Mouse (Mus musculus): ENCODE measurements around the gene Nfyc. TPM values are rescaled to one million over a fixed set of nuclear protein-coding genes. Genes with fewer than 3 reads are reported as not detected.

The Nfyc gene
- total RNA-seq, 2 experiments from 2014 or later: 43.8 to 47.9 TPM

DNA sequence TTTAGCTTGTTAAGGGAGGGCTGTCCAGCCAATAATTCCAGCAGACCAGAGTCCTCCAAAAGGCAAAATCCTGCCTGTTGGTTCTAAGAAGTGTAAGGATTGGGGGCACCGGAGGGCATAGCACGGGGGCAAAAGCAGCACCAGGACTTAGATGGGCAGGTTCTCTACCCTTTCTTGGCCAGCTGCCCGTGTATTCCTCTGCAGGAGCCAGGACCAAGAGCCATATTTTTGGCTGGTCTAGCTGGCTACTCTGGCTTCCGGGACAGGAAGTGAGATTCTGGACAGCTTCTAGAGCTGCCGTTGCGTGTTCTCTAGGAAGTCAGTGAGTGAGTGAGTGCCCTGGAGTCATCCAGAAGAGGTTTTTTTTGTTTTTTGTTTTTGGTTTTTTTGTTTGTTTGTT is 101.2 kb downstream of the Nfyc start:
- intact Hi-C loops (cut with DNase I): no loop called here
- peak in 1 of 2 experiments; percentile 60 for DNase-seq (ENCODE audit: extremely low spot score in 1 of 2, low spot score in 2 of 2)

DNA sequence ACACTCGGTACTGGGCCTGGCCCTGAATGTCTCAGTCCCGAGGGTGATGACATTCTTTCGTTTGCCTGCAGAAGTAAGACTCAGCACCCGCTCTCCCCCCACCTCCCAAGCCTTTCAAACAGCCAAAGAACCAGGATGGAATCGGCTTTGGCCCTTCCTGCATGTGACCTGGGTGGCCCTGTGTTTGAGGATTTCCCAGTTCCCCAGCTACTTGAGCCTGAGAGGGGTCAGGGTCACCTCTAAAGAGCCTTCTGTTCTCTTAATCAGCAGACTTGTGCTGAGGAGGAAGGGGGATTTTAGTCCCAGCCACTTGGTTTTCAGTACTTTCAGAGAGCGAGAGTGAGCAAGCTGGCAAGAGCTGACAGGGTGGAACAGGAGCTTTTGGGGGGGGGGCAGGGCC is 101.9 kb downstream of the Nfyc start:
- intact Hi-C loops (cut with DNase I): no loop called here
- DNase-seq (ENCODE audit: extremely low spot score in 1 of 2, low spot score in 2 of 2): no peak

DNA sequence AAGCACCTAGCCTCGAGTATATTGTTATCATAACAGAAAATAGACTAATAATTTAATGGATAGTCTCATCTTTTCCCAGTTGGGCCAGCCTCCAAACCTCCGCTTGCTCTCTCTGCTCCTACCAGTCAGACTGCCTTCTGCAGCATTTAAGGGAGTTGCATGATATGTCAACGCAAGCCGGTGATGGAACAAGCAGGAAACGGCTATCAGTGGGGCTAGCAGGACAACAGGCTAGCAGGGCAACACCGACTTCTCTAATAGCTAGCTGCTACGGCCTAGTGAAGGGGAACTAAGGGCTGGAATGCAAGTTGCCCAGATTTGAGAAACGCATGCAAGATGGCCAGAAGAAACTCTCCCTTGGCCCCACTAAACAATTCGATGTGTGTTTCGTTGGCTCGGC is 103.5 kb downstream of the Nfyc start:
- no peak for DNase-seq (ENCODE audit: extremely low spot score in 1 of 2, low spot score in 2 of 2)
- intact Hi-C loops (cut with DNase I): no loop called here

DNA sequence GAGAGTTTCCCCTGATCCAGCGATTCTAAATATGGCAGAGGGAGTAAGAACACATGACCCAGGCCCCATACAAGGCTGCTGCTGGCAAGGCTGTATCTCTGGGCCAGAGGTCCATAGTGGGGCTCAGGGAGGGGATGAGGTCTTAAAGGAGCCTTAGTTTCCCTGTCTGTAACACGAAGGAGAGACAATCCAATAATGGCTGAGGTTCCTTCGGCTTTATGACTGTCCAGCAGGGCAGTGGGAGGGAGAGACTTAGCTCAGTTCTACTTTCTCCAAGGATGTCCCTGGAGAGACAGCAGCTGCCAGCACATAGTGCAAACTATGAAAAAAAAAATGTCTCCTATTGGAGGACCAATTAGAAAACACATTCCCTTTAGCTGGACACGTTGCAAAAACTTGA is 105.2 kb downstream of the Nfyc start:
- intact Hi-C loops (cut with DNase I): no loop called here
- no peak for DNase-seq (ENCODE audit: extremely low spot score in 1 of 2, low spot score in 2 of 2)

DNA sequence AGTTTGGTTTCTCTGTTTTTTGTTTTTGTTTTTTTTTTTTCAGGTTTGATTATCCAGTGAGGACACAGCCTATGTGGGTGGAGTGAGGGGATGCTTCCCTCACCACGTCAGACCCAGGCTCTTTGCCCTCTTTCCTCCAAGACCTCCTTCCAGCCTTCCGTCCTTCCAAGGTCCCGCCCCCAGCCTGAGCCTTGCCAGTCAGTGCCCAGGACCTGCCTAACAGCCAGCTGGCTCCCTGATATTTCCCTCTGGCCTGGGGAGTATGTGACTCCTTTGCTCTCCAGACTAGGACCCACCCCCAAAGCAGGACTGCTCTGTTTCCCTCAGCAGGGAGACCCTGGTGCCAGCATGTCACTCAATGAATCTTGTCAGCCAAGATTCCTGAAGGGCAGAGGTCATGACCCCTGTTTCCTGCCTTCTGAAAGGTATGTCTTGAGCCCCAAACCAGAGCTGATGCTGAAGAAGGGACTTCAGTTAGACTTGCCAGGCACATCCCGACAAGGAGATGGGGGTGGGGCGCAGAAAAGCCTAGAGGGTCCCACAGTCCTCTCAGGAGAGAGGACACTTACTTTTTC is 105.8 kb downstream of the Nfyc start:
- no peak for DNase-seq (ENCODE audit: extremely low spot score in 1 of 2, low spot score in 2 of 2)
- intact Hi-C loops (cut with DNase I): no loop called here

DNA sequence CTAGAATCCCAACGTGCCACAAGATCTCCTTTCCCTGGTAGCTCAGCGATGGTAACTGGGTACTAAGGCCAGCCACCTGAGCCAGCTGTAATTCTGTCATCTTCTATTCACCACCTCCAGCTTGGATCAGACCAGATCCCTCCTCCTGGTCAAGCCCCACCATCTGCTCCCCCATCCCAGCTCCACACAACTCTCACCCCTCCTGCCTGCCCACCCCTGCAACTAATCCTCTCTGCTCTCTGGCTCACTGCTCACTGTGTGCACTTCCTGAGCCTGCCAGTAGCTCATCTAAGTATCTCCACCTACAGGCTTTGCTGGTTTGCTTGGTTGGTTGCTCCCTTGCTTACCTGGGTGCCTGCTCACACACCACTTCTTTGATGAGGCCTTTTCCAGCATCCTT is 109.8 kb downstream of the Nfyc start:
- intact Hi-C loops (cut with DNase I): no loop called here
- no peak for DNase-seq (ENCODE audit: extremely low spot score in 1 of 2, low spot score in 2 of 2)

DNA sequence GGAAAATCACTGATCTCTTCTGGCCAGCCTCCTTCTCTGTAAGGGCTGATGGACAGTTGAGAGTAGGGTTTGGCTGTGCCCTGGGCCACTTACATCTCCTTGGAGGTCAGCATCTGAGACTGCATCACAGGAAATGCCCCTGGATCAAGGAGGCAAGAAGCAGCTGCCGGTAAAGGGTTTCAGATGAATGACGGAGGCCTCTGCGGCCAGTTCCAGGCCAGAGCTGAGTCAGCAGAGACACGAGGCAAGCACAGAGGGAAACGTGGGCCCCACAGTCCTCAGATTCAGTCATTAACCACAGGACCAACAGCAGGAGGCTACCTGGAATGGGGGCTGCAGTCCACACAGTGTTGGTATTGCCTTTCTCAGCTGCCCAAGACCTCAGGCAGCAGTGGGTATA is 112.2 kb downstream of the Nfyc start:
- intact Hi-C loops (cut with DNase I): no loop called here

DNA sequence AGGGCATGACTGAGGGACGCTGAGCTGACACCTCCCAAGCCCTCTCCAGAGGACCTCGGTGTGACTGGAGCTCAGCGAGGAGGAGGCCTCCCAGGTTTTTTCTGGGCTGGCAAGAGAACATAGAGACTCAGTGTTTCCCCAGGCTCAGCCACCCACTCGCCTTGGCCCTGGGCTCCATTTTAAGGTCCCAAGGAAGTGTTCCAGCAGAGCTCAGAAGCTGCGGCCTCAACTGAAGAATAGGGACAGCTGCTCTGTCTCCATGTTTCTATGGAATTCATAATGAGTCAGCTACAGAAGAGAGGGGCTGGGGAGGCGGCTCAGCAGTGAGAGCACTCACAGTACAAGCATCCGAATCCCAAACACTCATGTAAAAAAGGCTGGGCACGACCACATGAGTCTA is 113.8 kb downstream of the Nfyc start:
- no peak for DNase-seq (ENCODE audit: extremely low spot score in 1 of 2, low spot score in 2 of 2)
- intact Hi-C loops (cut with DNase I): no loop called here

More for the DNA sequence above, 112.2 kb downstream of the Nfyc start:
- no peak for DNase-seq (ENCODE audit: extremely low spot score in 1 of 2, low spot score in 2 of 2)

DNA sequence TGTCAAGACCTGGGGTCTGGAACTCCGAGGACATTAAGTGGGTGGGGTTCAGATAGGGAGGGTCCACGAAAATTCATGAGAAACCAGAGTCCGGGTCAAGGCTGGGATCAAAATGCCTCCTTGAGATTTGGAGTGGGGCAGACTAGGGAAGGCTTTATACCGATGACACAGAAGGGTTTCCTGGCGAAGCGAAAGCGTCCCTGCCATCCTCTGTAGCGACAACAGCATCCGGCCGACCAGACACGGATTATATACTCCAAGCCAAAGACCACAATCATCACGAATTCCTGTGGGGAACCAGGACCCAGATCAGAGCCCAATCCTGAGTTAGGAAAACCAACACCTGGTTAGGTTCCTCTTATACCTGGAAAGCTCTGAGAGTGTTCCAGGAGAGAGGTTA is 114.6 kb downstream of the Nfyc start:
- intact Hi-C loops (cut with DNase I): no loop called here
- DNase-seq (ENCODE audit: extremely low spot score in 1 of 2, low spot score in 2 of 2): no peak

DNA sequence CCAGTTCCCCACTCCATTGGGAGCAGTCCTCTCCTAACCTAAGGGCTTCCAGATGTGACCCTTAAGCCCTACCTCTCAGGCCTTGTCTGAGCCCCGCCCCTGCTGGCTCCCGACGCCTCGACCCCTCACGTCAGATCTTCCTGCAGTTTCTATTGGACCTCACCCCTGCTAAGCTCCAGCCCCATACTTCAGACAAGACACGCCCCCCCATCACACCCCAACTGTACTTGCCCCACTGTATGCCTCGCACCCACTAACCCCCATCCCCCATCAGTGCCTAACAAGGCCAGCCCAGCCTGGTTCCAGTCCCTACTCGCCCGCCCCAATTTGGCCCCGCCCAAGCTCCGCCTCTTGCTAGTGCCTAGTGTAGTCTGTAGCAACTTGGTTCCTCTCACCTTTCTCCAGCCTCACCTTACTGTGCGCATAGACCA is 115.2 kb downstream of the Nfyc start:
- intact Hi-C loops (cut with DNase I): no loop called here

DNA sequence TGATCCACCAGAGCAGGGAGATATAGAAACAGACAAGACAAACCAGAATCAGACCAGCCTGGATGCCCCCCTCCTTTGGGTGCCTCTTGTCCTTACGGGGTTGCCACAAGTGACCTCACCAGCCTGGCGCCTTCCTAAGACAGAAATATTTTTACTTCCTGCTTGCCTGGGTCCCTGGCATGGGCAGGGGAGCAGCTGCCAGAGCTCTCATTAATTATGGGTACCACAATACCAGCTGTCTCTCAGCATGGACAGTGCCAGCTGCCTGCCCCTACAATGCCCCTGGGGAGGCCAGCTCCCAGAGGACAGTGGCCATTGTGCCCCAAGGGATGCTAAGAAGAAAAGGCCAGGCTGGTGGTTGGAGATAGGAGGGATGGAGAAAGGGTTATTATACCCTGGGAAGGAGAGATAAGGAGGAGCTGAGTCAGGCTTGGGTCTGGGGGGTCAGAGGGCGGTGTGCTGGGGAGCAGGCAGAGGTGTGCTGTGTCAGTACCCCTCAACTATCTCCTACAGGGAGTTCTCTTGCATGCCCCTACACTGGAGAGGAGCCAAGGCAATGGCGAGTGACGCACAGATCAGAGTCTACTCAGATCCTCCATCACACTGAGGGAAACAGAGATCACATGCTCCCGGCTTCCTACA is 117.4 kb downstream of the Nfyc start:
- intact Hi-C loops (cut with DNase I): no loop called here
- peak in 1 of 2 experiments; percentile 45 for DNase-seq (ENCODE audit: extremely low spot score in 1 of 2, low spot score in 2 of 2)

More for the DNA sequence above, 115.2 kb downstream of the Nfyc start:
- peak in 1 of 2 experiments; percentile 73 for DNase-seq (ENCODE audit: extremely low spot score in 1 of 2, low spot score in 2 of 2)

DNA sequence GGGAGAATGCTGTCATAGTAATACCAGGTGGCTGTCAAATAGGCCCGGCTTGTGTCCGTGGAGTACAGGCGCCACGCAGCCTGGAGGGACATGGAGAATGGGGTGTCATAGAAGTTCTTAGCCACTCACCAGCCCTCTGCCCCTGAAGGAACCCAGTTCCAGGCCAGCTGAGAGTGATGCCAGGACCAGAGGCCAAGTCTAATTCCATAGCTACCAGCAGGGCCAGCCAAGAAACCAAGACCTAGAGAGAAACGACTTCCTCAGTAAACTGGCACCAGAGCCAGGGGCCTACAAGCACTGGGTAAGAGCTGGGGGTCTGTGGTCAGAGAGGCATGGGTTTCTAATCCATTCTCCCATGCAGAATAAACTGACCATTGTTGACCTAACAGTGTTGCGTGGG is 118.4 kb downstream of the Nfyc start:
- DNase-seq (ENCODE audit: extremely low spot score in 1 of 2, low spot score in 2 of 2): no peak
- intact Hi-C loops (cut with DNase I): no loop called here

DNA sequence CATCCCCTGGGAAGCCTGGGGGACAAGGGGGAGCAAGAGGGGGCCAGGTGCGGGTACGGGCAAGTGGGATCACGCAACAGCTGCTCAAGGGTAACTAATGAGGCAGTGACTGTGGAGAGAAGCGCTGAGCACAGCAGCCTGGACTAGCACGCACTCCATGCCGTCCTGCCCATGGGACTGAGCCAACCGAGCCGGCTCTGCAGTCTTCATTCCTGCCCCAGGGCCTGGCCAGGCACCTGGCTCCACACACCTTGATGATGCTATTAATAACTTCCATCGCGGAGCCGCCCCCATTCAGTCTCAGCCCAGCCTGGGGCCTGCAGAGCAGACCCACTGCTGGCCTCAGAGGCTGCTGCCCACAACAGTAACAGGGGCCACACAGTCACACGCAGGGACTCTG is 119.1 kb downstream of the Nfyc start:
- no peak for DNase-seq (ENCODE audit: extremely low spot score in 1 of 2, low spot score in 2 of 2)
- intact Hi-C loops (cut with DNase I): no loop called here

Small RNA genes within 50 kb of the gene (microRNA-seq; reads per million reads assigned to microRNA genes)
- gene Gm23936 (not detected), gene Mir30c-1 (121 reads per million, percentile 58 among the genes with 10 or more reads in this experiment), gene Mir30e (not detected), gene Mir30f (not detected)

Other genes starting within 250 kb of the Nfyc start
- gene Gm8439, start 242.8 kb downstream of the Nfyc start, total RNA-seq (2021): not detected
- 1 to 10 TPM; 7.0 to 9.0 TPM for gene Cited4, start 165.0 kb downstream of the Nfyc start, total RNA-seq (2021)
- gene Kcnq4, start 83.0 kb downstream of the Nfyc start, total RNA-seq (2021): 10 to 100 TPM; 11.4 to 12.6 TPM
- 10 to 100 TPM; 38.9 to 41.0 TPM for gene Rims3, start 23.2 kb upstream of the Nfyc start, total RNA-seq (2021)
- gene Exo5, start 93.4 kb upstream of the Nfyc start, total RNA-seq (2021): 10 to 100 TPM; 11.3 to 11.5 TPM
- 1 to 10 TPM; 2.6 to 2.7 TPM for gene Zfp69, start 120.1 kb upstream of the Nfyc start, total RNA-seq (2021)
- 100 to 1,000 TPM; 145 to 148 TPM for gene Smap2, start 185.7 kb upstream of the Nfyc start, total RNA-seq (2021)
- 10 to 100 TPM; 12.9 to 14.6 TPM for gene Col9a2, start 207.8 kb upstream of the Nfyc start, total RNA-seq (2021)